Mouse (Mus musculus): ENCODE measurements around the gene Mpp3.

DNA sequence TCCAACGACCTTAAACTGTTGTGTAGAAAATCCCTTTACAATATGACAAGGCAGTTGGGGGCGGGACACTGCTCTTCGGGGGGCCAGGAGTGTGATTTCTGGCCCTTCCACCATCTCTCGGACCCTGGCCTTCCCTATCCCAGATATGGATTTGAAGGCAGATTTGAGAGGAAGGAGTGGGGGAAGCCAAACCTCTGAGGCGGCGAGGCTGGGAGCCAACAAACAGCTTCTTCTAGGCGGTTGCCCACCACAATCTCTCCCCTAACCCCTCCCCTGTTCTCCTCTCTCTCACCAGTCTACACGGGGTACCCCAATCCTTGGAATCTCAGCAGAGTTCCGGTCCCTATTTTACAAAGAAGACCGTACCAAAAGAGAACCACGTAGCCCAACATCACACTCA is 65.2 kb downstream of the Mpp3 start:
- no peak for TF ChIP-seq CTCF (IDR thresholded peaks at IDR 0.05; ENCODE audit: control insufficient read depth, insufficient read depth, low read length)
- TF ChIP-seq POLR2A (IDR thresholded peaks at IDR 0.05; ENCODE audit: borderline replicate concordance, control insufficient read depth, low read depth, low read length): no peak
